Mouse (Mus musculus): ENCODE data around the gene E130309D02Rik.
A peak's percentile ranks its signal among the peaks of the same experiment; 100 is the strongest.

The E130309D02Rik gene

GRCm38 (mm10) chr5:143314730-143315513 lies at the start of gene E130309D02Rik:
Gene E130309D02Rik, minus strand, starts transcription at chr5:143315360.
- peak; percentile 80 for DNase-seq (ENCODE audit: low read depth, low spot score)

GRCm38 (mm10) chr5:143363678-143364615 lies 48.8 kb upstream of the E130309D02Rik start:
- DNase-seq (ENCODE audit: low read depth, low spot score), result no peak

GRCm38 (mm10) chr5:143361428-143361827 lies 46.3 kb upstream of the E130309D02Rik start:
- no peak for DNase-seq (ENCODE audit: low read depth, low spot score)

GRCm38 (mm10) chr5:143360000-143360399 lies 44.8 kb upstream of the E130309D02Rik start:
- DNase-seq (ENCODE audit: low read depth, low spot score), result peak; percentile 76

GRCm38 (mm10) chr5:143359263-143359662 lies 44.1 kb upstream of the E130309D02Rik start:
- peak; percentile 59 for DNase-seq (ENCODE audit: low read depth, low spot score)

GRCm38 (mm10) chr5:143357564-143357963 lies 42.4 kb upstream of the E130309D02Rik start:
- DNase-seq (ENCODE audit: low read depth, low spot score), result peak; percentile 37

- peak; percentile 39 for DNase-seq (ENCODE audit: low read depth, low spot score)
Observed at GRCm38 (mm10) chr5:143356686-143357388, 41.7 kb upstream of the E130309D02Rik start, which contains the start of gene Grid2ip. Gene Grid2ip, plus strand, starts transcription at chr5:143357338.

GRCm38 (mm10) chr5:143356017-143356416 lies 40.9 kb upstream of the E130309D02Rik start:
- DNase-seq (ENCODE audit: low read depth, low spot score), result peak; percentile 54

- DNase-seq (ENCODE audit: low read depth, low spot score), result no peak
Observed at GRCm38 (mm10) chr5:143346367-143346766, 31.2 kb upstream of the E130309D02Rik start.

- peak; percentile 45 for DNase-seq (ENCODE audit: low read depth, low spot score)
Observed at GRCm38 (mm10) chr5:143339603-143340002, 24.4 kb upstream of the E130309D02Rik start.

- peak; percentile 39 for DNase-seq (ENCODE audit: low read depth, low spot score)
Observed at GRCm38 (mm10) chr5:143336559-143336958, 21.4 kb upstream of the E130309D02Rik start.

GRCm38 (mm10) chr5:143335089-143335460 lies 19.9 kb upstream of the E130309D02Rik start:
- DNase-seq (ENCODE audit: low read depth, low spot score), result no peak

- no peak for DNase-seq (ENCODE audit: low read depth, low spot score)
Observed at GRCm38 (mm10) chr5:143334418-143335088, 19.4 kb upstream of the E130309D02Rik start.

- DNase-seq (ENCODE audit: low read depth, low spot score), result peak; percentile 80
Observed at GRCm38 (mm10) chr5:143333872-143334271, 18.7 kb upstream of the E130309D02Rik start.

GRCm38 (mm10) chr5:143328690-143329495 lies 13.7 kb upstream of the E130309D02Rik start, which contains the start of gene Zdhhc4:
Gene Zdhhc4, minus strand, starts transcription at chr5:143329256.
- peak; percentile 77 for DNase-seq (ENCODE audit: low read depth, low spot score)

- no peak for DNase-seq (ENCODE audit: low read depth, low spot score)
Observed at GRCm38 (mm10) chr5:143317288-143317610, 2.1 kb upstream of the E130309D02Rik start.

- no peak for DNase-seq (ENCODE audit: low read depth, low spot score)
Observed at GRCm38 (mm10) chr5:143316605-143317287, 1.6 kb upstream of the E130309D02Rik start.

- no peak for DNase-seq (ENCODE audit: low read depth, low spot score)
Observed at GRCm38 (mm10) chr5:143315514-143315888, 341 bp upstream of the E130309D02Rik start.

- no peak for DNase-seq (ENCODE audit: low read depth, low spot score)
Observed at GRCm38 (mm10) chr5:143314183-143314729, 904 bp downstream of the E130309D02Rik start.
